Mouse (Mus musculus): ENCODE measurements around the gene Metrn. TPM values are rescaled to one million over a fixed set of nuclear protein-coding genes. Genes with fewer than 3 reads are reported as not detected.

Metrn gene
- total RNA-seq (2015; ENCODE audit: low replicate concordance) (1.3 and 2.9 TPM in 2 replicates), total RNA-seq (2017; ENCODE audit: low replicate concordance) (3.2 TPM in 2 replicates)

DNA sequence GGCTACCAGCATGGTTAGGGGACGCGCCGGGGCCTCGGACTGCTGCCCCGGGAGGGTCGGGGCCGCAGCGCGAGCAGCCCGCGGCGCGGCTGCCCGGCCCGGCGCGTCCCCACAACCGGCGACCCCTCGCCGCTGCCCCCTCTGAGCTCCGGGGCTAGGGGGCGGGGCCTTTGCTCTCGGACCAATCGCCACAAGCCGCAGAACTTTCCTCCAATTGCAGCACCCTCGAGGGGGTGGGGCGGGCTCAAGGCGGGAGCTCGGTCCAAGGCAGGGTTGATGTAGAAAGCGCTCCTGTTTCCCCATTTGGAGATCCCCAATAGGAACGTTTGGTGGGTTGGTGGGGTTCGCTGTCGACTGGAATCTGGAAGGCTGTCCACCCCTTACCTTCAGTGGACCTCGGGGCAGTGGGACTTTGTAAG is at the start of gene Metrn:
Gene Metrn (minus strand): TSS at position 186 of the 419 bp plus-strand sequence.
- peak; percentile 83 for ATAC-seq (replicated peaks; ENCODE audit: low FRiP score, poor library complexity, severe bottlenecking)

GRCm38 (mm10) chr17:25844396-25844901 is 47.5 kb upstream of the Metrn start, which contains the start of gene Rhot2:
Rhot2 (minus strand) TSS chr17:25844851.
- peak; percentile 89 for ATAC-seq (replicated peaks; ENCODE audit: low FRiP score, poor library complexity, severe bottlenecking)

DNA sequence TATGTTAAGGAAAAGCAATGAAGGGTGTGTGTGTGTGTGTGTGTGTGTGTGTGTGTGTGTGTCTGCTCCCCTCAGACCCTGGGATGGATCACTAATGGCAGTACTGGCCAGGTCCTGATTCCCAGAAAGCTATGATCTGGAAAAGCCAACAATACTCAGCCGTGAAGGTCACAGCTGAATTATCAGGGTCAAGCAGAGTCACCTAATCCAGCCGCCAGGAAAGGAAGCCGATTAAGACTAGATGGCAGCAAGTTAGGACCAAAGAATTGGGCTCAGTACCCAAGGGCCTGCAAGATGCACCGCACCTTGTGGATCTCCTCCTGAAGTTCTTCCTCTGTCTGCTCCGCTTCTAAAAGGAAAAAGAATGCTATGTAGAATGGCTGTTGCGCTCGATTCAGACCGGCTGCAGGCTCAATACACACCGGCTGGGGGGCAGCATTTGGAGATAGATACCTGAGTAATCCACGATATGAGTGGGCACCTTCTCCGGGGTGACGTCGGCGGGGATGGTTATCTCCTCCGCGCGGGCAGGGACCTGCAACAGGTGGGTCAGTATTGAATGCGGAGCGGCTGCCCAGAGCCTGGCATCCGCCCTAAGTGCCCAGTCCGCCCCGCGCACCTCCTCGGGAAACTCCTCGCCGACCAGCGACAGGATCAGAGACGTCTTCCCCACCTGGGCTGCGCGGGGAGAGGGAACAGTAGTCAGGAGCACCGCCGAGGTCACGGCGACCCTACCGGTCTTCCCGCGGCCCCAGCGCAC is 46.9 kb upstream of the Metrn start:
- peak; percentile 44 for ATAC-seq (replicated peaks; ENCODE audit: low FRiP score, poor library complexity, severe bottlenecking)

DNA sequence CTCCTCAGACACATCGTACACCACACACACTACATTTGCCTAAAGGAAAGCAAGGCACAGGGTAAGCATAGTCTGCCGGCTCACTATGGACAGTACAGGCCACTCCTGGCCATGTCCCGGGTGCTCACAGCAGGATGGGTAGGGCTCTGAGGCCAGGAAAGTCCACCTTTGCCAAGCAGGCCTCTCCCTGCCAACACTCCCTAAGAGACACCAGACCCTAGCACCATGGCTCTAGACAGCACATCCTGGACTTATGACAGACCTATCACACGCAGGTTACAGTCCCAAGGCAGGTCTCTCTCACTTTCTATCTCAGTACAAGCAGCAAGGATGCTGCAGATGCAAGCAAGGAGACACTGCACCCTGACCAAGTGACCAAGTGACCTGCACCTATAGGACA is 46.2 kb upstream of the Metrn start:
- no peak for ATAC-seq (replicated peaks; ENCODE audit: low FRiP score, poor library complexity, severe bottlenecking)

GRCm38 (mm10) chr17:25842509-25842908 is 45.6 kb upstream of the Metrn start:
- no peak for ATAC-seq (replicated peaks; ENCODE audit: low FRiP score, poor library complexity, severe bottlenecking)

- no peak for ATAC-seq (replicated peaks; ENCODE audit: low FRiP score, poor library complexity, severe bottlenecking)
These were observed 44.4 kb upstream of the Metrn start, which contains the start of gene Gm20683 for GRCm38 (mm10) chr17:25841117-25841880. Gm20683 (minus strand) TSS chr17:25841763.

DNA sequence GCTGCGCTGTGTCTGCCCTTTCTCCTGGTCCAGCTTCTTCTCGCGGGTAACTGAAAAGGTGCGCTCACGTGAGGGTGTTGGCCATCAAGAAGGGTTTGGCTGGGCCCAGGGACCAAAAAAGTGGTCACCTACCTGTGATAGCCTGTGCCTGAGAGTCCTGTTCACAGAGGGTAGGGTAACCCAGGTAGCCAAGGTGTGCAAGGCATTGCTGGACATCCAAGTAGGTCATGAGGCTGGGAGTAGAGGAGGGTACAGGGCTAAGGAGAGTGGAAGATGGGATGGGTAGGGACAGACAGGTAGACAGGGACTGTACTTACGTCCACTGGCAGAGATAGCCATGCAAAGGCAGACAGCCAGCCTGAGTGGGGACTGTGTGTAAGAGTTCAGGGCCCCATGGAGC is 43.6 kb upstream of the Metrn start:
- no peak for ATAC-seq (replicated peaks; ENCODE audit: low FRiP score, poor library complexity, severe bottlenecking)

DNA sequence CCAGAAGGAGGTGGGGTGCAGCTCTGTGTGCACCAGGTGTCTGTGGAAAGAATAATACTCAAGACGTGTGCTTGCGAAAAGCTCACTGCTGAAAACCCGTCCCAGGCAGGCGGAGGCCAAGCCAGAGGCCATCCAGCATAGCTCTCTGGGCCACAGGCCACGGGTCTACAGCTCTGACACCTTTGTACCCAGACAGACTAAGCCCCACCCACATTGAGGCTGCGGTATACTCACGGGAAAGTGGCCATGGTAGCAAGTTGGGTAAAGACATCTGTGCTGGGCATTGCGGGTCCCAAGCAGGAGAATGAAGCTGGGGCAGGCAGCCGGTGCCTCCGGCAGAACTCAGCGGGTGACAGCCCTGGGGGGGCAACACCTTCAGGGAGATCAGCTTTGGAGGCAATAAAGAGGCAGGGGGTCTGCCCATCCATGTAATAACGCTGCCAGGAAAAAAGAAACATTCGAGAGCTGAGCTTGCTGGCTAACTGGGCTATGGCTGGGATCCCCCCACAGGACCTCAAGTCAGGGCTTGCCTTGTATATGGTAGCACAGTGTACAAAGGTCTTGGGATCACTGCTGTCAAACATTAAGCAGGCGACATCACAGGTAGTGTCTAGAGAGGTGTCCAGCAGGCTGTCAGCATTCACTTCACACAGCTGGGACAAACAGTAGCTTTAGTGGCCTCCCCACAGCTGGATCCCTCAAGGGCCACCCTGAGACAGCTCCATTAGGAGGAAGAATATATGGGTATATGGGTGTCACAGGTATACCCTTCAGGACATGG is 42.7 kb upstream of the Metrn start:
- ATAC-seq (replicated peaks; ENCODE audit: low FRiP score, poor library complexity, severe bottlenecking): no peak

DNA sequence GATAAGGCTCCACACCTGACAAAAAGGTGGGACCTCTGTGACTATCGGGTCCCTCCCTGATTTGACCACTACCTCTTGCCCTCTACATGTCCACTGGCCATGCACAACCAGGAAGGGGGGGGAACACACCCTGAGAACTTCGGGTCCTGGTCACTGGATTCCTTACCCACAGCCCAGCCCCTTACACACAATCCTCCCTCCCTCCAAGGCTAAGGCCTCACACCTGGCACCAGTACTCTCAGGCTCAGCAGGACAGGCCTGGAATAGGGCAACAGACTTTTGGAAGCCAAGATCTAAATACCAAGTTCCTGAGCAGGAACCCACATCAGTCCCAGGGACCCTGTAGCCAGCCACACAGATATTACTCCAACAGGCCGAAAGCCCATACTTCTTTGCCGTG is 42.0 kb upstream of the Metrn start:
- ATAC-seq (replicated peaks; ENCODE audit: low FRiP score, poor library complexity, severe bottlenecking): no peak

DNA sequence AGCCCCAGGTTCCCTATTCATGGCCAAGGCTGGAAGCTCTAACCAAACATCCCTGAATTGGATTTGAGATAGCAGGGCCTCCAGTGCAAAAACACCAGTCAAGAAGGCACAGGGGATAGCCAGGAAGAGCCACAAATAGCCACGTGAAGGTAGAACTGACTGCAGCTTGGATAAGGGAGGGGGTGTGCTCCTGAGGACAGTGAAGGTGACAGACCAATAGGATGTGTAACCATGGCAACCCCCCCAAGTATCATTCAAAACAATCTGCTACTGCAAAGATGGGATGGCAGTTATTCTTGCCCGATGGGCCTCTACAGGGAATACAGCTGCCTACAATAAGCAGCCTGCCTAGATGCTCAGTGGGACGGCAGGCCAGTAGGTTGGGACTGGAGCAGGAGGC is 40.6 kb upstream of the Metrn start:
- ATAC-seq (replicated peaks; ENCODE audit: low FRiP score, poor library complexity, severe bottlenecking): no peak

GRCm38 (mm10) chr17:25837076-25837410 is 40.1 kb upstream of the Metrn start, which contains the start of gene Rhbdl1:
Rhbdl1 (minus strand) TSS chr17:25837295.
- ATAC-seq (replicated peaks; ENCODE audit: low FRiP score, poor library complexity, severe bottlenecking): no peak

- no peak for ATAC-seq (replicated peaks; ENCODE audit: low FRiP score, poor library complexity, severe bottlenecking)
These were observed 39.6 kb upstream of the Metrn start for GRCm38 (mm10) chr17:25836397-25837075.

GRCm38 (mm10) chr17:25835816-25836215 is 38.9 kb upstream of the Metrn start:
- ATAC-seq (replicated peaks; ENCODE audit: low FRiP score, poor library complexity, severe bottlenecking): no peak

GRCm38 (mm10) chr17:25835301-25835700 is 38.4 kb upstream of the Metrn start:
- ATAC-seq (replicated peaks; ENCODE audit: low FRiP score, poor library complexity, severe bottlenecking): no peak

DNA sequence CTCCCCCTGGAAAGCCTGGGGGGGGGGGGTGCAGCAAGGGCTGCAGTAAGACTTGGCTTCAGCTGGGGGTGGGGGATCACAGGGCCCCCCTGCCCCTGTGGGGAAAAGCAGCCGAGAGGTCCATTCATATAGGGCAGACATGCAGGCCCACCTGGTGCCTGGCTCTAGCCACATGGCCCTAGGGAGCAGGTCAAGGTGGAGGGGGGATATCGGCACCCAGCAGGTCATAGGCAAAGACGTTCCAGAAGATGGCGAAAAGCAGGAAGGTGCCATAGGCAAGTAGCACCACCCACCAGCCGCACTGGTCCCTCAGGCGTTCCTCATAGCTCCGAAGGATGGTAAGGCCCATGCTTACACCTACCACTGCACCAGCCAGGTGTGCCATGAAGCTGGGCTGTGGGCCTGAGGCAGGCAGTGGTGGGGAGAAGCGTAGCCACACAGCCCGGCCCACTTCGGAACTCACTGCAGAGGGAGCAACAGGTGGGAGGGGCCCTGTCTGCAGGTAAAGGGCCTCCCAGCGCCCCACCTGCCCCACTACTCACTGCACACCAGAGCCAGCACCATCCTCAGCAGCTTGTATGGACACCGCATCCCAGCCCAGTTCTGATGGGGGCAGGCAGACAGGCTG is 37.8 kb upstream of the Metrn start:
- ATAC-seq (replicated peaks; ENCODE audit: low FRiP score, poor library complexity, severe bottlenecking): no peak

DNA sequence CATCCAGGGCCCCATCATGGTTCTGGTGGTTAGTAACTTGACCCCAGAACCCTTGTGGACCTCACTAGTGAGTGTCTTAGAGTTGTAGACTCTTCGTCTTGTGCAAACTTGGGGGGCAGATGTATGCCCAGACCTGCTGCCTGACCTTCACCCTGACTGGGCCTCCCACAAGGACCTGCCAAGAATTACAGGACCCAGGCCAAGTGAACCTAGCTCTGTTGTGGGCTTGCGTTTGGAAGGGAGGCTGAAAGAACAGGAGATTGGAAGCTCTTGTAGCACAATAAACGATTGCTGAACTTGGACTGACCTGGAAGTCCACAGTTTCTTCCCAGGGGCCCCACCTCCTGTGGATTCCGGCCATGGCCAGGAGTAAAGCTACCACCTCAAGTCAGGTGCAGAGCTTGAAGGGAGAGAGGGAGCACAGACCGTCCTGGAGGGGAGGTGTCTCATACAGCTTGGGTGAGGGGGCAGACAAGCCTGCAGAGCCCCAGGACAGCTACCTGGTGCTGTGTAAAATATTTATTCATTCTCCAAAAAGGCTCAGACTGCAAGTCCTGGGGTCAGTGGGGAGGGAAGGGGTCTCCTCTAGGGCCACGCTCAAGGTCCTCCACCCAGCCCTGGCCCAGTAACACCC is 37.1 kb upstream of the Metrn start:
- no peak for ATAC-seq (replicated peaks; ENCODE audit: low FRiP score, poor library complexity, severe bottlenecking)

DNA sequence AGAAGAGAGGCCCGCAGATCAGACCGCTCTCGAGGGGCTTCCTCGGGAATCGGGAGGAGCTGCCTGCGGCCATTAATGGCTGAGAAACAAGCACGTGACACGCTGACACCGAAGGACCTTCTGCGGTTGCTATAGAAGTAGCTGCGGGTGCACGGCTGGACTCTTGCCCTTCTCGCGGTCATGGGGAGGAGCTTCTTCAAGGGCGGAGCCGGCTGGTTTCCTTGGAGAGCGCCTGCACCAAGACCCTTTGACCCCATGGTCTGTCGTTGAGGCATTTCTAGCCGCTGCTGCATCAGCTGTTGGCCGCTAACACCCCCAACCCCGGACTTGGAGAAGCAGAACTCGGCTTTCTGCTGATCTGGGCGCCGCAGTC is 36.3 kb upstream of the Metrn start, which contains the start of gene Stub1:
Gene Stub1 (minus strand): TSS at position 114 of the 373 bp plus-strand sequence.
- ATAC-seq (replicated peaks; ENCODE audit: low FRiP score, poor library complexity, severe bottlenecking): peak; percentile 62

DNA sequence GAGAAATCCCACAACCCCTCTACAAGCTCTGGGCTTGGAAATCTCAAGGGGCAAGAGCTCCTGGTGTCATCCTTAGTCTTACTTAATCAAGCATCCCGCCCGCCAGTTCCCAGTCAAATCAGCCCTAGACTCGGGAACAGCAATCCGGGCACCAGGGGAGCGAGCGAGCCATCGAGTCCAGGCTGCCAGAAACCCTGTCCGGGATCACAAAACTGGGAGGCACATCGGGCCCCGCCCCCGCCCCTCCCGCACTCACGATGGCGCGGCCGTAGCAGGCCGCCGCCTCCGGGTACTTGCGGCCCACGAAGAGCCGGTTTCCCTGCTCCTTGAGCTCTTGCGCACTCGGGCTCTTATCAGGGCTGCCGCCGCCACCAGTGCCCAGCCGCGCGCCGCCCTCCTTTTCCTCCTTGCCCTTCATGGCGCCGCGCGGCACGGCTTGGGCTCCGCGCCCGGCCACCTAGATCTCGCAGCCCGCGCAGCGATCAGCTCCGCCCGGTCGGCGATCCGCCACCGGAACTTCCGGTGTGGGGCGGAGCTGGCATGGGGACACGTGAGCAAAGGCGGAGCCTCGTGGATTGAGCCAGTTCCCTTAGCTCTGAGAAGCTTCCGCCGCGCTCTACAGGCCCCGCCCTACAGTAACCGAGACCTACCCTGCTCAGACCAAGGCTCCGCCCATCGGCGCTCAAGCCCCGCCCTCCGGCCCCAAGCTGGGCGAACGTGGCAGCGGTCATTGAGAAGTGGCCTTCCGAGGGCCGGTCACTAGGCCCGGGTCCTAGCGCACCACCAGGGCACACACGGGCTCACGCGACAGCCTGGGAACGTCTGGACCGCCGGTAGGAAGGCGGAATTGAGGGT is 35.7 kb upstream of the Metrn start:
- ATAC-seq (replicated peaks; ENCODE audit: low FRiP score, poor library complexity, severe bottlenecking): peak; percentile 80
